Mouse (Mus musculus): ENCODE measurements around the gene Grid2.

DNA sequence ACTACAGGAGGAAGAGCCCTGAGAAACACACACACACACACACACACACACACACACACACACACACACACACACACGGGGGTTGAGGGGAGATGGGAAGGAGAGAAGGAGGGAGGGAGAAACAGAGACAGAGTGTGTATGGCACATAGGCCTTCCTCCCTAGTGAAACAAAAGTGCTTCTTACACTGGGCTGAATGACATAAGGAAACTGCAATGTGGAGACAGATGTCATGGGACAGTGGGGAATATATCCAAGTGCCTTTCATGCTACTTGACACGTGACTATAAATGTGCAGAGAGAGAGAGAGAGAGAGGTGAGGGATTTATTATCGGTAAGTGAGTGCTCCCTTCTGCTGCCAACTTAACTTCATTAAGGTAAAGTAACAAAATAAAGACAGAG lies 639.0 kb downstream of the Grid2 start:
- TF ChIP-seq CTCF (IDR thresholded peaks at IDR 0.05; ENCODE audit: extremely low read depth, insufficient read length, insufficient replicate concordance, low read depth, low read length) (no peak), POLR2A (IDR thresholded peaks at IDR 0.05; ENCODE audit: low read depth, low read length) (no peak)
